Comparison of ENCODE assay signal across 28 mouse cellular contexts in the genomic region with DNA sequence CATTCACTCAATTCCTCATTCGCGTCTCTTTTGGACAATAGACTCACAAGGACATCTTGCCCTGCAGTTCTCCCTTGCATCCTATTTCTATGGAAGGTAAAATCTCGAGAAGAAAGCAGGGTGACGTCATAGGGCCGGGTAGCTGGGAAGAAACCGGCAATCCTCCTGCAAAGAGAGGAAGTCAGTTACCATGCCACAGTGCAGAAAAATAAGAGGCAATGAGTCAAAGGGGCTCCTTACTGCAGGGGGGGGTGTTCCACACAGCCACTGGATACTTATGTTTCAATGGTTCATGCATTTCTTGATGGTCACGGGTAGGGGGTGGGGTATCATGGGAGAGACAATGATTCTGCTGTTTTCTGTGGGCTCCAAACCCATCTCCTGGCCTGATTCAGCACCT. TPM values are rescaled to one million over a fixed set of nuclear protein-coding genes. Genes with fewer than 3 reads are reported as not detected.
"Had no signal": no experiment of that assay in that cellular context is flagged by ENCODE, and none has a peak within 500 bp of the region (broad histone marks: within the 10 kb centered on the region; RNA-seq: fewer than 3 reads in every experiment).

No protein-coding gene starts in this region.

- H3K9me3 ChIP-seq: liver, embryonic 13.5 days; liver, embryonic 15.5 days; midbrain, embryonic 10.5 days; midbrain, embryonic 13.5 days; neural tube, embryonic 13.5 days; neural tube, embryonic 15.5 days had no signal

- H3K4me1 ChIP-seq: liver, embryonic 13.5 days; liver, embryonic 15.5 days; midbrain, embryonic 10.5 days; midbrain, embryonic 13.5 days had no signal

- H3K27ac ChIP-seq: liver, embryonic 13.5 days; liver, embryonic 15.5 days; macrophage; midbrain, embryonic 10.5 days; midbrain, embryonic 13.5 days; neural tube, embryonic 13.5 days; neural tube, embryonic 15.5 days had no signal

- H3K4me2 ChIP-seq: liver, embryonic 13.5 days; liver, embryonic 15.5 days; lung, embryonic 14.5 days; midbrain, embryonic 13.5 days; neural tube, embryonic 13.5 days; neural tube, embryonic 15.5 days had no signal

- H3K27me3 ChIP-seq: liver, embryonic 13.5 days; liver, embryonic 15.5 days; midbrain, embryonic 13.5 days; neural tube, embryonic 15.5 days had no signal

- H3K9ac ChIP-seq: liver, embryonic 13.5 days; liver, embryonic 15.5 days; liver, postnatal 0 days; lung, embryonic 14.5 days; midbrain, embryonic 13.5 days; neural tube, embryonic 13.5 days; neural tube, embryonic 15.5 days had no signal

- H3K4me3 ChIP-seq: liver, embryonic 13.5 days; liver, embryonic 15.5 days; midbrain, embryonic 10.5 days; midbrain, embryonic 13.5 days; myocyte; neural tube, embryonic 13.5 days; neural tube, embryonic 15.5 days had no signal

- DNase-seq: liver, embryonic 13.5 days; liver, postnatal 0 days; lung, embryonic 14.5 days; lung, postnatal 10 days; retina, postnatal 1 day; right cerebral cortex, adult 18-20 months; right cerebral cortex, postnatal 25 days; right cerebral cortex, postnatal 4 days; thymus, adult 18-20 months; thymus, postnatal 14 days; thymus, postnatal 4 days had no signal

- H3K36me3 ChIP-seq: liver, embryonic 13.5 days; liver, embryonic 15.5 days; midbrain, embryonic 10.5 days; midbrain, embryonic 13.5 days; neural tube, embryonic 13.5 days; neural tube, embryonic 15.5 days had no signal

- ATAC-seq: liver, postnatal 0 days; midbrain, embryonic 13.5 days; midbrain, embryonic 16.5 days had no signal

RNA-seq across cellular contexts. Expression of a gene that starts 49.1 kb away (rescaled TPM):
- total RNA-seq: megakaryocyte, adult 5-6 weeks; megakaryocyte-erythroid progenitor cell, adult 5-6 weeks had no signal
- polyA plus RNA-seq: liver, embryonic 13.5 days; liver, embryonic 15.5 days; liver, postnatal 0 days; lung, embryonic 14.5 days; lung, embryonic 16.5 days; macrophage; midbrain, embryonic 10.5 days; midbrain, embryonic 13.5 days; midbrain, embryonic 16.5 days; neural tube, embryonic 11.5 days; neural tube, embryonic 13.5 days; small intestine, adult 2 months; spleen, adult 2 months; stomach, embryonic 14.5 days; thymus, postnatal 0 days; urinary bladder, adult 2 months had no signal
